Mouse (Mus musculus) 416B (cell line): ENCODE results near the gene 2210016F16Rik.
A peak's percentile ranks its signal among the peaks of the same experiment; 100 is the strongest.
"Not testable (repeated sequence)": the region's sequence is repeated elsewhere in the genome, so short reads cannot be mapped to it uniquely, and the experiment has no call there.

Source experiments
- DNase-seq: peaks from one replicate; pipeline ENCODE4 v3.0.0; 2011; ENCODE audit warnings: low read depth

The 2210016F16Rik gene

DNA sequence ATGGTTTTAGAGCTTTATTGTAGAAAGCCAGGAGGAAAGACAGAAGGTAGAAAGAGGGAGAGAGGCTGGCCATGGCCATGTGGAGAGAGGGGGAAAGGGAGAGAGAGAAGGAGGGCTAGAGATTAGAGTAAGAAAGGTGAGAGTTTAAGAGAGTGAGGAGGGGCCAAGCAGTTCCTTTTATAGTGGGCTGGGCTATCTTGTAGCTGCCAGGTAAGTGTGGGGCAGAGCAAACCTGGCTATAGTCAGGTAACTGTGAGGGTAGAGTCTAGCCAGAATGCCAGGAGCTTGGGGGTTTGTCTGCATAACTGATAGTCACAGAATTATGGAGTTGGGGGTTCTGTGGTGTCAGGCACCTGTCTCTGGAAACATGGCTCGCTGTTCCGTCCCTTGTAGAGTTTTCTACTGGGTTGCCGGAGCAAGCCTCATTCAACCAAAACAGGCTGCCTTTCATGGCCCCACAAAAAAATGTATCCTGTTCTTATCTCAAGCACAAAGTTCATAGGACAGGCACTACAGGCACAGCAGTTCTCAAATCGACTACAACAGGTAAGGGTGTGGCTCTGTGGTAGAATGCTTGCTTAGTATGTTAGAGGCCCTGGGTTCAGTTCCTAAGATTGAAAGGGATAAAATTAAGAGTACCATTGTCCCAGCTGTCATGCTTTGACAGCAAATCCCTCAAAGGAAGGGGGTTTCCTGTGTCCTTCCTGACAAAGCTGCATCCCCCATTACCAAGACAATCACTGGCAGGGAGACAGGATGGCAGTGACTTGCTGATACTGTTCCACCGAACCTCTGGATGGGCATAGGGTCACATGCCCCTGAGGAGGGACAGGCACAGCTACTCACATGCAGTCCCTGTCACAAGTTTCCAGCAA, 12.5 kb downstream of the 2210016F16Rik start:
- DNase-seq = no peak

DNA sequence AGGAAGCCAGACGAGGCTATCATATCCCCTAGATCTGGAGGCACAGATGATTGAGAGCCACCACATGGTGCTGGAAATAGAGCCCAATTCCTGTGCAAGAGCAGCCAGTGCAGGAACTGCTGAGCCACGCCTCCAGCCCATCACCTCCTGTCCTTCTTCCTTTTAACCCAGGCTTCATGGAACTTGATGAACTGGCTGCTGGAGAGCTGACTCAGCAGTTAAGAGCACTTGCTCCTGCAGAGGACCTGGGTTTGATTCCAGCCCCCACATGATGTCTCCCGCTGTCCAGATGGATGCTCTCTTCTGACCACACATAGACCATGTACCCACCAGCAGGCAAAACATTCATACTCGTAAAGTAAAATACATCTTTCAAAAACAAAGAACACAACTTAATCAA, 16.2 kb downstream of the 2210016F16Rik start:
- no peak for DNase-seq

DNA sequence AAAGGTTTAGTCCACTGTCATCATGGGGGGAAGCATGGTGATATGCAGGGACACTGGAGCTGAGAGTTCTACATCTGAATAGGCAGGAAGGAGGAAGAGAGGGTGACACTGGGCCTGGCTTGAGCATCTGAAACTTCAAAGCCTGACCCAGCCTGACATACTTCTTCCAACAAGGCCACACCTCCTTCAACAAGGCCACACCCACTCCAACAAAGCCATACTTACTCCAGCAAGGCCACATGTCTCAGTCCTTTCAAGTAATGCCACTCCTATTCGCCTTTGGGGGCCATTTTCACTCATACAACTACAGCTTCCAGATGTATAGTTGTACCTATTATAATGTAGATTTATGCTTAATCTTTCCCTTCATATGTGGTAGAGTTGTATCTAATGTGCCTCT, 17.4 kb downstream of the 2210016F16Rik start:
- DNase-seq = no peak

DNA sequence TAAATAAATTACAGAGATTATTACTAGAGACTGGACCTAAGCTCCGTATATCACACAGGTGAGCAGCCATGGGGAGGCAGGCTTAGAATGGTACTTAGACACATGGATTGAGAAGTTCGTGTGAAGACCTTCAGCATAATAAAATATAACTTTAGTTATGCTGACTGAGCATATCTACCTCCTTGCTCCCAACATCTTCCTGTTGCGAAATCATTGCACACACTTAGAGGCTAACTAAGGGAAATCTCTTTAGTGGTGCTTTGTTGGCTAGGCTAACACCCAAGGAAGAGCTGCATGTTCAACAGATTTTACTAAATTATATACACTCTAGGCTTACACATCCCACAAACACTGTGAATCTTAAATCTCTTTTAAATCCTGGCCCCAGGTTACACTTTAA, 18.7 kb downstream of the 2210016F16Rik start:
- peak; percentile 62 for DNase-seq

DNA sequence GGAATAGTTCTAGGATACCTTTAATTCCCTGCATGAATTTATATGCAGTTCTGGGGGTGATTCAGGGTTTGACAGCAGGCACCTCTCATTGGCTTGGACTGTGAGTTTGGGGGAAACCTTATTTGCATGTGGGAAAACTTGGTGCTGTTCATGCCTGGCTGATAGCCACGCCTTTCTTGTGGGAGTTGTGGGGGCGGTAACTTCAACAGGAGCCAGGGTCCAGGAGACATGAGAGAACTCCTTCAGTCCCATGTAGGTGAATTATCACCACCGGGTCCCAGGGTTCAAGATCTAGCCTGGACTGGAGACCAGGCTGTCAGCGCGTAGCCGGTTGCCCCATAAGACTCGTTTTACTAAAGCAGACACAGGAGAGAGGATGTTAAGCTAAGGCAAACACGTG, 19.8 kb downstream of the 2210016F16Rik start:
- not testable (repeated sequence) for DNase-seq

DNA sequence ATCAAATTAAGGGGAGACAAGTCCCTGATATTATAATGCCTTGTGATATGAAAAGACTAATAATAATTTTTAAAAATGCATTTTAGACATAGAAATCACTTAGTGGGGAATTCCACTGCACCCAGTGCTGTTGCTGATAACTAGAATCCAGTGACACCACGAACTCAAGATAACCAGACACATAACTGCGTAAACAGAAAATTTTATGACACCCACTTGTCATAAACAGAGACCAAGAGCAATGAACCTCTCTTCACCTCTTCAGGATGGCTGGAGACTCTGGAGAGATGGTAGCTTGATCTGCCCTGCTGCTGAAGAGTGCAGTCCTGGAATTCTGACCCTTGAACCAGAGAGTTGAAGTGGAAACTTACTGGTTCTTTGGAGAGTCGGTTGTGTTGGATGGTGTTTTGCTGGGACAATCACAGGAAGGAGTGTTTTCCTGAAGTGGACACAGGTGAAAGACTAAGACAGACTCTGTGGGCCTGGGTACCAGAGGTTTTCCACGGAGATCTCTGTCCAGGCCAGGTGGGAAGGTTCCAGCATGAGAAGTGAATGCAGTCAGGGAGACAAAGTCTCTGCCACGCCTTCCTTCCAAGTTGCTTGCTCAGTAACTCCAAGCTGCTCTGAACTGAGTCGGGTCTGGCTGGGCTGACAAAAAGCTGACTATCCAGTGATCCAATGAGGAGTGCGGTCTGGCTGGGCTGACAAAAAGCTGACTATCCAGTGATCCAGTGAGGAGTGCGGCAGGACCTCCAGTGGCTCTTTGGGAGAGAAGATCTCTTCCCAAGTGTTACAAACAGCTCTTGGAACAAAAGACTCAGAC, 20.5 kb downstream of the 2210016F16Rik start:
- no peak for DNase-seq

DNA sequence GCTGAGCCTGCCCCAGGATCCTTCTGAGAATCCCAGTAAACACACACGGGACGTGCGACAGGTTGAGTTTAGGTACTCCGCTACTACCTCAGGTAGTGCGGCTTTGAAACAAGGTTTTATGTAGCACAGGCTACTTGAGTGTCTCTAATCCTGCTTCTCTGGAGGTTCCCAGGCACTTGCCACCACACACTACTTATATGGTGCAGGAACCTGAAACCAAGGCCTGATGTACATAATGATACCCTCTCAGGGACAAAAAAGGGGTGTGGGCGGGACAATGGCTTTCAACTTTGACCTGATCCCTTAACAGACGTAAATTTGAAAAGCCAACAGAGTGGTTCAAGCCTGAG, 25.7 kb downstream of the 2210016F16Rik start:
- DNase-seq = no peak

DNA sequence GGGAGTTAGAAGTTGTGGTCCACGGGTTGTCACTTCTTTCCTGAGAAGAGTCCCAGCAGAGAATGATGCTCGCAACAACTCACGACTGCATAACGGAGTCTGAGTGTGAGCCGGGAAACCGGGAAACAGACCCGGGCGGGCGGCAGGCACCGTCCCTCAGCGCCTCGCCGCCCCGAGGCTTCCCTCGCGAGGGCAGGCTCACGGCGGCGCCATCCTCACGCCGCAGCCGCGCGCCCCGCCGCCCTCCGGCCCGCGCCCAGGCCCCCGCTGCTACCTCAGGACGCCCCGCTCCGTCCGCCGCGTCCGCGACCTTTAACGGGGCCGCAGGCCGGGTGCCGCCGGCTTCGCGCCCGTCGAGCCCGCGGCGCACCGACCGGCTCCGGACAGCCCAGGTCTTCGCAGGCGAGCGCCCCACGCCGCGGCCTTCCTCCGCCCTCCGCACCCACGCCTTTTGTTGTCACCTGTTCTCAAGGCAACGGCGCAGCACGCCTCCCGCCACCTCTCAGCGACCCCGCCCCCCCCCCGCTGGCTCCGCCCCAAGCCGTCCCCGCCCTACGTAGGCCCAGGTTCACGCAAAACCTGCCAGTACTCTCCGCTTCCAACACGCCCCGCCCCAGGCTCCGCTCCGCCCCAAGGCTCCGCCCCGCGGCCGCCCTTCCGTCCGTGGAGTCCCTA, 26.3 kb downstream of the 2210016F16Rik start, which contains the start of gene Kif27:
Kif27 (minus strand) TSS at position 494 of the 675 bp plus-strand sequence.
- DNase-seq = no peak

DNA sequence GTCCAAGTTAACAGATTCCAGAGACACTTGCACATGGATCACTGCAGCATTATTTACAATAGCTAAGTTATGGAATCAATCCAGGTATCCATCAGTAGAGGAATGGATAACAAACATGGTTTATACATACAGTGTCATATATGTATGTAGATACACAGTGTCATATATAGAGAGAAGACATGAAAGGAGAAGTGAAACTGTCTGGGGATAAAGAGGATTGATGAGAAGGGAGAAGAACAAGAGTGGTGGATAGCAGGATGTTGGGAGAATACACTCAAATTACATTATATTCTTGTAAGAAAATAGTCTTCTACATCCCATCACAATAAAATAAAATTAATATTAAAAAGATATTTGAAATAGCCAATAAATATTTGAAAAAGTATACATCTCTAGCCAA, 32.0 kb downstream of the 2210016F16Rik start:
- no peak for DNase-seq

DNA sequence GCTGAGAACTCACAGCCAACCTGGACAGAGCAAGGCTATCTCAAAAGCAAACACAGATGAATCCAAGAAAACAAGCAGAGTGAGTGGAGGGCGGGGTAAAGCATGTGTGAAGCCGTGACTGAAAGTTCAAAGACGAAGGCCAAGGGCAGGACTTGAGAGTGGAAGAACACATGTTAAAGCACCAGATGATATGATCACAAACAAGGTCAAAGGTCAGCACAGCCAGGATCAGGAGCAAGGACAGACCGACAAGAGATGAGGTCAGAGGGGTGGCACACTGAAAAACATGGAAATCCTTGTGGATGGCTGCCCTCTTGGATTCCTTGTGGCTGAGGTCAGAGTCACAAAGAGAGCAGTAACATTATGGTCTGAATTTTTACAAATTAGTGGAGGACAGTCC, 34.4 kb downstream of the 2210016F16Rik start:
- DNase-seq = no peak

DNA sequence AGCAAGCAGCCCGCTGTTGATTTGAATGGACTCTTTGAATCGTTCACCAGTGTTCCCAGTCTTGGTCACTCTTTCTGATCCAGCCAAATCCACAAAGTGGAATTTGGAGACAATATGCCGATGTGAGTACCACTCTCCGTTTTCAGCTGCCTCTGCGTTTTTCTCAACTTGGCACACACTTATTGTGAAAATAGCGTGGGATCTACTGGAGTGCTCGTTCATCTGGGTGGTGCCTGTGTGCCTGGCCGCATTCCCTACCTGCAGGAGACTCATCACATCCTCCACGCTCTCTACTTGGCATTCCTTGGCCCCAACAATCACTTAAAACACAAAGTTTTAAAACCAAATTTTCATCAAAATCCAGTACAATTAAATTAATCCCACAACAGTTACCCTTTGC, 40.5 kb downstream of the 2210016F16Rik start:
- DNase-seq = no peak

DNA sequence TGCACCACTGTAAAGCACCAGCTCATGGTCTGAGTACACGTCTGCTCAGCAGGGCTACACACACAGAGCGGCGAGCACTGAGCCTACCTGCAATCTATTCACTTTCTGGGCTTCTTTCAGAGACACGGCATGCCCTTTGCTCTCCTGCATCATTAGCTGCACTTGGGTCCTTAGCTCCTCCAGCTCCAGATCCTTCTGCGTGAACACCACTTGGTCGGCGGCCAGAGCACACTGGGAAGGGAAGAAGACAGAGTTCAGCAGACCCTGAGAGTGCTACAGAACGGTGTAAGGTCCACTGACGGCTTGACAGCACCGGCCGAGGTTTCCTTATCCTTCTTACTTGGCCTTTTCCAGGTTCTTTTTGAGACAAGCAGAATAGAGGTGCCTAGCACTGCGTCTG, 47.6 kb downstream of the 2210016F16Rik start:
- no peak for DNase-seq

DNA sequence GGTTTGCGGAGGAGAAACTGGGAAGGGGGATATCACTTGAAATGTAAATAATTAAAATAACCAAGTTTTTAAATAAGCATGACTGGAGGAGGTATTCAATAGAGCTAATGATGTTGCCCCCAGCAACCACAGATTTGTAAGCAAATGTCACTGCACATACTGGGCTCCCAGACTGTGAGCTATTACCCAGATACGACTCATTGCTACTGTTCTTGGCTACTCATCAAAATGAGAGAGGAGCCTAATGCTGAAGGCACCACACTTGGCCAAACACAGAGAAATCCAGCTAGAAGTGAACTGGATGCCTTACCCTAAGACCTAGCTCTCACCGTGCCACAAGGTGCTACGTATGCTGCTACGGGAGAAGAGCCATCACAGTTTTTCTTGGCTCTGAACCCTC, 50.9 kb downstream of the 2210016F16Rik start:
- no peak for DNase-seq
